Mouse (Mus musculus): ENCODE measurements around the gene H2al1k.
A peak's percentile ranks its signal among the peaks of the same experiment; 100 is the strongest.
"Not testable (repeated sequence)": the region's sequence is repeated elsewhere in the genome, so short reads cannot be mapped to it uniquely, and the experiment has no call there.

The H2al1k gene

DNA sequence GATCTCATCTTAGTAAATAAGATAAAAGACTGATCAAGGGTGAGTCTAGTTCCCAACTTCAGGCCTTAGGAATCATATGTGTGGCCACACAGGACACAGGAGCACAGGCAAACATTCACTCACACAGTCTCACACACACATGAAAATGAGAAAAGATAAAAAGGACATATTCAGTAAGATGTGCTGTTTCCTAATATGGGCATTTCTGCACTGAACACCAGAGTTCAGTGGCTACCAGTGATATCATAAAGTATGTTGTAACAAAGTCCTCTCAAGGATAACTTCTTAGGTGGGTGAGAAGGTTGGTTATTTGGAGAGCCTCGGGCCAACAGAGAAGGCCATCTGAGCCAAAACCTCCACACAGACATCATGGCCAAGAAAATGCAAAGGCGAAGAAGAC, at the start of gene H2al1k:
Gene H2al1k, plus strand, starts transcription at position 301 of the 400 bp plus-strand sequence.
- DNase-seq (ENCODE audit: inconsistent age in 2 of 2, low spot score in 1 of 2): not testable (repeated sequence)

DNA sequence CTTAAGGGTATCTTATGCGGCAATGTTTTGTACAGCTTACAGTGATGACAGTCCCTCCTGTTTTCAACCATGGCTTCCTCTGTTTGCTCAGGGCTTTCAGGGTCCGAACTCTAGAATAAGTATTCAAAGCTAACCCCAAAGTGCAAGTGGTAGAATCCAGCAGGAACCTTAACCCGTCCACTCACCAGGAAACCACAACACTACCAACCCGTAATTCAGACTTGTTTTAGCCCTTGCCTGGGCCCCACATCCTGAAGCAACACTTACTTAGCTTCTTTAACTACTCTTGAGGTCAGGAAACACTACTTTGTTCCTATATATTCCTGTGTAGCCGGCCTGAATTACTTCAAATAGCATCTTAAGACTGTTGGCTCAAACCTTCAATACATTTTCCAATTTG, 47.6 kb upstream of the H2al1k start:
- DNase-seq (ENCODE audit: inconsistent age in 2 of 2, low spot score in 1 of 2): no peak

DNA sequence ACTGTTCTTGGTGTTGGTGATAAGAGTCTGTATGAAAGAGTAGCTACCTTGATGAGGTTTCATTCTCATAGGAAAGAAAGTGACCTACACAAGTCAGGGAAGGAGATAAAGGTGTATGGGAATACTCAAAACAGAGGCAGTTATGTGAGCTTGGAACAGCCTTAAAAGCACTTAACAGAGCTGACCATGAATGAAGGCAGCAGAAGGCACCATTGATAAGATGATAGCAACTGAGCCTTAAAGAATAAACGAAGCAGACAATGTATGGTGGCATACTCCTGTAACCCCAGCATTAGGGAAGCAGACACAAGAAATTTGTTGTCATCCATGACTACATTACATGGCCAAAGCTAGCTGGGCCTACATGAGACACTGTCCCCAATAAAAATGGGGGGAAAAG, 47.0 kb upstream of the H2al1k start:
- no peak for DNase-seq (ENCODE audit: inconsistent age in 2 of 2, low spot score in 1 of 2)

DNA sequence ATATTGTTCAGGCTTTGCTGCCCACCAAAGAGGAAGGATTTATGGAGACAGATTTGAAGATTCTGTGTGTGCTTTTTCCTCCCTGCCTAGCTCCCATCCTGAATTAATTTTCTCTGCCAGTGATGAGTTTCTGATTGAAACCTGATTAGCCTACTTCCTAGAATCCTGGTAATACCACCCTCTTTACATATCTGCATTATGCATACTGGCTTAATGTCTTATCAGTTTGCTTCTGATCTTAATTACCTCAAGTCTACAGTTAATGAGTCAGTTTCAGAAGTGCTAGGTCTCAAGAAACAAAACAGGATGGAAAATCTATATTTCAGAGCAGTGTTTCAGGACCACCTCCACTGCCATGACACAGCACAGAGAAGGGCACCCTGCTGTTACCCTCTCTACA, 34.0 kb upstream of the H2al1k start:
- not testable (repeated sequence) for DNase-seq (ENCODE audit: inconsistent age in 2 of 2, low spot score in 1 of 2)

GRCm38 (mm10) chrX:9327954-9328353, 22.5 kb upstream of the H2al1k start:
- DNase-seq (ENCODE audit: inconsistent age in 2 of 2, low spot score in 1 of 2): not testable (repeated sequence)

- DNase-seq (ENCODE audit: inconsistent age in 2 of 2, low spot score in 1 of 2): not testable (repeated sequence)
Measured at GRCm38 (mm10) chrX:9332366-9332962, 18.0 kb upstream of the H2al1k start.

GRCm38 (mm10) chrX:9333035-9333434, 17.4 kb upstream of the H2al1k start:
- peak; percentile 13 to 81 for DNase-seq (ENCODE audit: inconsistent age in 2 of 2, low spot score in 1 of 2)

- not testable (repeated sequence) for DNase-seq (ENCODE audit: inconsistent age in 2 of 2, low spot score in 1 of 2)
Measured at GRCm38 (mm10) chrX:9334996-9335395, 15.4 kb upstream of the H2al1k start.

DNA sequence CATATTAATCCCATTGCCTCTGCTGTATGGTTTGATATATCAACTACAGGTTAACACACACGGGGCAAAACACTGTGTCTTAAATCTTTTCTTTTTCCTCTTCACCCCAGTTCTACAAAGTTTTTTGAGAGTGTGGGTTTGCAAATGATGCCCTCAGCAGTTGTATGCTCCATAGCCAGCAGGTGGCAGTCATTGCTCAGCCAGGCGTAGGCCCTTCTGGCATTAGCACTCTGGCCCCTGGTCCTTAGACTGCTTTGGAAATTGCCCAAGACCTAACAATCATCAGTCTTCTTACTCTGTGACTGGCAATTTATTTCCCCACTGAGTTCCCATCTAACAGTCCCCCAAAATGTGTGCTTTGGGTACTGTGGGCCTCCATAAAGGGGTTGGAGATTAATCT, 23.6 kb downstream of the H2al1k start:
- peak; percentile 14 to 33 for DNase-seq (ENCODE audit: inconsistent age in 2 of 2, low spot score in 1 of 2)

DNA sequence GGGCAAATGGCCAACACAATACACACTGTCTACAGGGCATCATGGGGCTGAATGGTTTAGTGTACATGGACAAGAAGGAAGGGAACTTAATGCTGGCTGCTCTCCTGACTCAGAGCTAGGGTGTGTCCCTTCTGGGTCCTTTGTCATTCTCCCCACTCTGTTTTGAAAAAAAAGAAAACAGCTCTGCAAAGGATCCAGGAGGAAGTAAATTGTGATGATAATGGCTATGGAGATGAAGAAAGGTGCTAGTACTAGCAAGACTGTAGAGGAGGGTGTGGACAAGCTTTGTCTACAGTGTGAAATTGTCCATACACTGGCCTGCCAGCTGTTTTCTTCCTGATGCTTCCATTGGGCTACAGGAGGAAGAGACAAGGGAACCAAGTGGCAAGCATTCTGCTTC, 25.5 kb downstream of the H2al1k start:
- DNase-seq (ENCODE audit: inconsistent age in 2 of 2, low spot score in 1 of 2): not testable (repeated sequence)
